In the genomic region with DNA sequence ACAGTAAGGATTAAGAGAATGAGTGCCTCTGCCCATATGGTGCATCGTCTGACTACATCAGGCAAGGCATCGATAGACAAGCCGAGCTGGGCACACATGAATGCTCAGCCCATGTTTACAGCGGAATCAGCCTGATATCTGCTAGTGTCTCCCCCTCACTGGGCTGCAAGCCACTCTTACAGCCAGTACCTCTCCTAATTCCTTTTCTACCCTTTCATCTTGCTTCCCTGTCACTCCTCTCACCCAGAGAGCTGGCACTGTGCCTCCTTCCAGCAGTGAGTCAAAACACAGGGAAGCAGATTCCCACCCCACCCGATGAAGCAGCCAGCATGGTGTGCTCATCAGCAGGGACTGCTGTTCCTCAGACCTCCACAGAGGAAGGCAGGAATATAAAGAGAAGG, we compare ENCODE assay signal across 8 mouse cellular contexts.
DNase-seq lines count a peak whose midpoint lies in the region; ATAC-seq lines count a peak whose summit lies in the region.

No protein-coding gene starts in this region.

- 0 out of 2 replicates have a peak, but pooled peaks cover 4% of the 10 kb centered on the region for H3K4me1 ChIP-seq in hindbrain, embryonic 13.5 days (replicated peaks)

- H3K27me3 ChIP-seq in hindbrain, embryonic 13.5 days, result no peaks in the 10 kb centered on the region

- H3K36me3 ChIP-seq in hindbrain, embryonic 13.5 days, result no peaks in the 10 kb centered on the region

- no peak overlapping the region for H3K4me3 ChIP-seq in hindbrain, embryonic 13.5 days

- 0 out of 2 replicates have a peak overlapping the region, but pooled peaks have one; percentile 14 for H3K27ac ChIP-seq in hindbrain, embryonic 13.5 days

- no peak overlapping the region for H3K9ac ChIP-seq in hindbrain, embryonic 13.5 days

- no peaks in the 10 kb centered on the region for H3K9me3 ChIP-seq in hindbrain, embryonic 13.5 days

- WGBS in hindbrain, embryonic 13.5 days, result 74% methylated on average over 5 of the region's 5 CpGs

- DNase-seq in adrenal gland, postnatal 25 days, result peak; percentile 30
- DNase-seq in adrenal gland, adult (ENCODE audit: inconsistent age in 2 of 2, low spot score in 1 of 2), result no peak
- peak; percentile 10 for DNase-seq in brain, embryonic 18.5 days (ENCODE audit: low read depth, low spot score)
- DNase-seq in left cerebral cortex, postnatal 4 days, result peak; percentile 81
- DNase-seq in embryo, embryonic 10 days (ENCODE audit: low spot score), result no peak

- H3K4me2 ChIP-seq in hindbrain, embryonic 13.5 days, result no peak overlapping the region

- intact Hi-C loops in left cerebral cortex, postnatal 4 days (cut with DNase I), result no loop called here

- ATAC-seq in hindbrain, embryonic 13.5 days (ENCODE audit: low FRiP score), result peak; percentile 71
- ATAC-seq in inflammation-experienced regulatory T-cells, adult 6 months, result no peak
- ATAC-seq in activated CD4-positive, CD25-positive, alpha-beta regulatory T cell, adult 4 months, result no peak

Comparison
In these comparisons a context has a peak if more than half of its experiments do, and no peak if none do; other contexts are left out.
1. DNase-seq: peak in adrenal gland, postnatal 25 days (single experiment), brain, embryonic 18.5 days (single experiment) and left cerebral cortex, postnatal 4 days (single experiment); none in adrenal gland, adult (0 of 2) and embryo, embryonic 10 days (single experiment).